ENCODE assay signal across 16 mouse cellular contexts in genomic region chr9:93328997-93329682, GRCm38 (mm10).
DNase-seq lines count a peak whose midpoint lies in the region; ATAC-seq and TF ChIP-seq lines count a peak whose summit lies in the region.
"Had no signal": no experiment of that assay in that cellular context is flagged by ENCODE, and none has a peak within 500 bp of the region (broad histone marks: within the 10 kb centered on the region; RNA-seq: fewer than 3 reads in every experiment).

No protein-coding gene starts in this region.

- no peak overlapping the region for H3K27ac ChIP-seq in forebrain, embryonic 12.5 days
- no peak overlapping the region for H3K27ac ChIP-seq in forebrain, embryonic 11.5 days (ENCODE audit: low read depth, low read length)
- no peak overlapping the region for H3K27ac ChIP-seq in lung, embryonic 14.5 days (ENCODE audit: low read depth)
- H3K27ac ChIP-seq in neural tube, embryonic 14.5 days (ENCODE audit: low read depth, low read length), result no peak overlapping the region
- no peak overlapping the region for H3K27ac ChIP-seq in thymus, adult 2 months (ENCODE audit: control insufficient read depth, insufficient read depth, low read length)
- H3K27ac ChIP-seq: intestine, embryonic 15.5 days; liver, embryonic 15.5 days had no signal

- no peak for TF ChIP-seq CTCF in lung, embryonic 14.5 days (IDR thresholded peaks at IDR 0.05; ENCODE audit: low read depth)
- TF ChIP-seq CTCF in thymus, adult 2 months (IDR thresholded peaks at IDR 0.05; ENCODE audit: borderline replicate concordance, control insufficient read depth, extremely low read depth, insufficient read depth, low read length, poor library complexity), result no peak

- WGBS in forebrain, embryonic 12.5 days, result 55% methylated on average over 2 of the region's 2 CpGs
- 49% methylated on average over 2 of the region's 2 CpGs for WGBS in forebrain, embryonic 11.5 days
- WGBS in lung, embryonic 14.5 days, result 43% methylated on average over 2 of the region's 2 CpGs
- WGBS in neural tube, embryonic 14.5 days, result 38% methylated on average over 2 of the region's 2 CpGs
- 58% methylated on average over 2 of the region's 2 CpGs for WGBS in thymus, adult 2 months

- no peak for TF ChIP-seq POLR2A in thymus, adult 2 months (IDR thresholded peaks at IDR 0.05; ENCODE audit: control insufficient read depth, extremely low read depth, insufficient read depth, low read length, poor library complexity)

- no peaks in the 10 kb centered on the region for H3K27me3 ChIP-seq in forebrain, embryonic 12.5 days
- H3K27me3 ChIP-seq in forebrain, embryonic 11.5 days (ENCODE audit: control insufficient read depth, insufficient read depth, low read length), result no peaks in the 10 kb centered on the region
- no peaks in the 10 kb centered on the region for H3K27me3 ChIP-seq in lung, embryonic 14.5 days (ENCODE audit: insufficient read depth, low read length)
- H3K27me3 ChIP-seq in neural tube, embryonic 14.5 days (ENCODE audit: control insufficient read depth, insufficient read depth, low read length), result no peaks in the 10 kb centered on the region
- H3K27me3 ChIP-seq in thymus, adult 2 months (ENCODE audit: control insufficient read depth, insufficient read depth, low read length), result no peaks in the 10 kb centered on the region
- H3K27me3 ChIP-seq: intestine, embryonic 15.5 days; liver, embryonic 15.5 days; Patski had no signal

- 0 out of 2 replicates have a peak, but pooled peaks have one; percentile 23 for ATAC-seq in forebrain, embryonic 12.5 days (ENCODE audit: low FRiP score)
- no peak; the same call in 1 of the 2 replicates for ATAC-seq in forebrain, embryonic 11.5 days (replicated peaks; ENCODE audit: low FRiP score)
- ATAC-seq in lung, embryonic 14.5 days (ENCODE audit: insufficient read depth), result no peak
- ATAC-seq in neural tube, embryonic 14.5 days (ENCODE audit: low read depth), result peak; percentile 49; the same call in 1 of the 2 replicates
- ATAC-seq: intestine, embryonic 15.5 days; midbrain, embryonic 16.5 days; Patski had no signal

- H3K9ac ChIP-seq in forebrain, embryonic 12.5 days, result no peak overlapping the region
- no peak overlapping the region for H3K9ac ChIP-seq in forebrain, embryonic 11.5 days (ENCODE audit: low read length)
- no peak overlapping the region for H3K9ac ChIP-seq in lung, embryonic 14.5 days
- no peak overlapping the region for H3K9ac ChIP-seq in neural tube, embryonic 14.5 days (replicated peaks; ENCODE audit: low read depth, low read length)
- H3K9ac ChIP-seq: intestine, embryonic 15.5 days; liver, embryonic 15.5 days had no signal

- DNase-seq in forebrain, embryonic 11.5 days (ENCODE audit: low spot score), result no peak
- DNase-seq in lung, embryonic 14.5 days, result peak; percentile 39
- no peak for DNase-seq in lung, postnatal 4 days
- peak; percentile 15 for DNase-seq in cerebellum, adult 9-10 months
- DNase-seq in thymus, adult 2 months, result no peak
- no peak for DNase-seq in ovary, postnatal 36 days (ENCODE audit: low spot score)
- DNase-seq: heart, postnatal 10 days; kidney, postnatal 10 days; right cerebral cortex, postnatal 14 days; thymus, postnatal 14 days had no signal

- H3K36me3 ChIP-seq in forebrain, embryonic 12.5 days (replicated peaks), result no peaks in the 10 kb centered on the region
- no peaks in the 10 kb centered on the region for H3K36me3 ChIP-seq in forebrain, embryonic 11.5 days (ENCODE audit: control insufficient read depth, insufficient read depth, low read length)
- no peaks in the 10 kb centered on the region for H3K36me3 ChIP-seq in lung, embryonic 14.5 days (ENCODE audit: insufficient read depth)
- no peaks in the 10 kb centered on the region for H3K36me3 ChIP-seq in neural tube, embryonic 14.5 days (ENCODE audit: control insufficient read depth, insufficient read depth, low read length)
- H3K36me3 ChIP-seq in thymus, adult 2 months (ENCODE audit: control insufficient read depth, insufficient read depth, low read length), result no peaks in the 10 kb centered on the region
- H3K36me3 ChIP-seq: intestine, embryonic 15.5 days; liver, embryonic 15.5 days had no signal

- no peaks in the 10 kb centered on the region for H3K9me3 ChIP-seq in forebrain, embryonic 12.5 days
- no peaks in the 10 kb centered on the region for H3K9me3 ChIP-seq in forebrain, embryonic 11.5 days (ENCODE audit: control insufficient read depth, low read length)
- H3K9me3 ChIP-seq in lung, embryonic 14.5 days (ENCODE audit: low read depth, low read length), result no peaks in the 10 kb centered on the region
- no peaks in the 10 kb centered on the region for H3K9me3 ChIP-seq in neural tube, embryonic 14.5 days (ENCODE audit: control insufficient read depth, low read length)
- H3K9me3 ChIP-seq: intestine, embryonic 15.5 days; liver, embryonic 15.5 days had no signal

- no peak overlapping the region for H3K4me2 ChIP-seq in forebrain, embryonic 12.5 days
- no peak overlapping the region for H3K4me2 ChIP-seq in forebrain, embryonic 11.5 days (ENCODE audit: low read depth, low read length, severe bottlenecking)
- no peak overlapping the region for H3K4me2 ChIP-seq in lung, embryonic 14.5 days
- H3K4me2 ChIP-seq in neural tube, embryonic 14.5 days (ENCODE audit: low read depth, low read length), result no peak overlapping the region
- H3K4me2 ChIP-seq: intestine, embryonic 15.5 days; liver, embryonic 15.5 days had no signal

- no peak overlapping the region for H3K4me3 ChIP-seq in forebrain, embryonic 12.5 days (replicated peaks)
- no peak overlapping the region for H3K4me3 ChIP-seq in forebrain, embryonic 11.5 days (ENCODE audit: low read depth, low read length)
- no peak overlapping the region for H3K4me3 ChIP-seq in lung, embryonic 14.5 days (ENCODE audit: low read depth, low read length)
- no peak overlapping the region for H3K4me3 ChIP-seq in neural tube, embryonic 14.5 days (ENCODE audit: low read depth, low read length)
- H3K4me3 ChIP-seq in thymus, adult 2 months (ENCODE audit: control insufficient read depth, insufficient read depth, low read length), result no peak overlapping the region
- H3K4me3 ChIP-seq: intestine, embryonic 15.5 days; liver, embryonic 15.5 days had no signal

- no peaks in the 10 kb centered on the region for H3K4me1 ChIP-seq in forebrain, embryonic 12.5 days
- no peaks in the 10 kb centered on the region for H3K4me1 ChIP-seq in forebrain, embryonic 11.5 days (replicated peaks; ENCODE audit: control insufficient read depth, insufficient read depth, low read length)
- H3K4me1 ChIP-seq in lung, embryonic 14.5 days (ENCODE audit: insufficient read depth), result no peaks in the 10 kb centered on the region
- H3K4me1 ChIP-seq in neural tube, embryonic 14.5 days (ENCODE audit: control insufficient read depth, insufficient read depth, low read length), result no peaks in the 10 kb centered on the region
- no peaks in the 10 kb centered on the region for H3K4me1 ChIP-seq in thymus, adult 2 months (replicated peaks; ENCODE audit: control insufficient read depth, insufficient read depth, low read length)
- H3K4me1 ChIP-seq: intestine, embryonic 15.5 days; liver, embryonic 15.5 days had no signal

Comparison
In these comparisons a context has a peak if more than half of its experiments do, and no peak if none do; other contexts are left out.
1. ATAC-seq: peak in forebrain, embryonic 12.5 days (single experiment) and neural tube, embryonic 14.5 days (single experiment); none in forebrain, embryonic 11.5 days (single experiment) and lung, embryonic 14.5 days (single experiment).
2. DNase-seq: peak in lung, embryonic 14.5 days (single experiment) and cerebellum, adult 9-10 months (single experiment); none in forebrain, embryonic 11.5 days (single experiment), lung, postnatal 4 days (0 of 2), thymus, adult 2 months (single experiment) and ovary, postnatal 36 days (single experiment).